19 mouse cellular contexts compared by ENCODE assay signal in the genomic region with DNA sequence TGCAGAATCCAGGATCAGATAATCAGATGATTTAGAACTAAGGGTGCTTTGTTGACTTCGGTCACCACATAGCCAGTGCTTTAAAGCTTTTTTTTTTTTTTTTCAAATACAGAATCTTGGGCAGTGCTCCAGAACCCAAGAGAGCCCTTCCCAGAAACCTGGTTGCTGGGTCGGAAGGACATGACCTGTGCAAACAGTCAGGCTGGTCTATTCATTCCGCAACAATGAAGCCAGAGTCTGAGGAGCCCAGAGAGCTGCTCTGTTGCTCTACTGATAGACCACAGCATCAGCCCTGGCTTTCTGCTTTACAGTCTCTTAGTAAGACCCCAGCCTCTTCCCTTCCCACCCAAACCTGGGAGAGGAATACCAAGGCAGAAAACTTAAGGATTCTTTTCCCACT.
"Had no signal": no experiment of that assay in that cellular context is flagged by ENCODE, and none has a peak within 500 bp of the region (broad histone marks: within the 10 kb centered on the region; RNA-seq: fewer than 3 reads in every experiment).

No protein-coding gene starts in this region.

- H3K27ac ChIP-seq: intestine, embryonic 15.5 days; kidney, embryonic 15.5 days; layer of hippocampus, adult 2 months; limb, embryonic 13.5 days; liver, embryonic 12.5 days; liver, embryonic 15.5 days had no signal

- DNase-seq: kidney, adult 11 months; kidney, adult 8-10 months; kidney, postnatal 25 days; layer of hippocampus, adult 9-11 months; liver; lung, embryonic 14.5 days; midbrain, embryonic 14.5 days; retina, postnatal 1 day; right cerebral cortex, postnatal 25 days; thymus, adult 2 months; thymus, postnatal 14 days; thymus, postnatal 4 days had no signal

- H3K4me3 ChIP-seq: intestine, embryonic 15.5 days; kidney, embryonic 15.5 days; layer of hippocampus, adult 2 months; limb, embryonic 10.5 days; limb, embryonic 13.5 days; liver, embryonic 12.5 days; liver, embryonic 15.5 days had no signal
